7 mouse cellular contexts compared by ENCODE assay signal in genomic region chr13:28604016-28604415, GRCm38 (mm10).
A peak's percentile ranks its signal among the peaks of the same experiment; 100 is the strongest.
DNase-seq lines count a peak whose midpoint lies in the region; ATAC-seq lines count a peak whose summit lies in the region.

No protein-coding gene starts in this region.

- peaks cover 25% of the 10 kb centered on the region for H3K4me1 ChIP-seq in kidney, embryonic 15.5 days

- H3K27me3 ChIP-seq in kidney, embryonic 15.5 days: no peaks in the 10 kb centered on the region

- 18% methylated on average over 6 of the region's 6 CpGs for WGBS in kidney, embryonic 15.5 days

- no peak overlapping the region for H3K4me3 ChIP-seq in kidney, embryonic 15.5 days (replicated peaks)

- 0 out of 2 replicates have a peak overlapping the region, but pooled peaks have one; percentile 19 for H3K4me2 ChIP-seq in kidney, embryonic 15.5 days

- ATAC-seq in kidney, embryonic 15.5 days (replicated peaks; ENCODE audit: low FRiP score): peak; percentile 67; the same call in 1 of the 2 replicates
- no peak for ATAC-seq in granulocyte monocyte progenitor cell, adult 5-6 weeks (replicated peaks; ENCODE audit: poor library complexity, severe bottlenecking)

- H3K27ac ChIP-seq in kidney, embryonic 15.5 days: peak overlapping the region; percentile 1; the same call in 1 of the 2 replicates

- DNase-seq in ovary, postnatal 14 days (ENCODE audit: low spot score): peak; percentile 19
- DNase-seq in ovary, postnatal 10 days (ENCODE audit: low spot score): no peak
- DNase-seq in gastrocnemius, adult 8-10 months (ENCODE audit: low spot score in 2 of 2): peak; percentile 9 to 17
- DNase-seq in skeletal muscle tissue, adult 2 months (ENCODE audit: low read depth, low spot score): peak; percentile 39
- no peak for DNase-seq in thymus, postnatal 14 days

- no peak overlapping the region for H3K9ac ChIP-seq in kidney, embryonic 15.5 days

- H3K9me3 ChIP-seq in kidney, embryonic 15.5 days (replicated peaks): no peaks in the 10 kb centered on the region

- H3K36me3 ChIP-seq in kidney, embryonic 15.5 days: no peaks in the 10 kb centered on the region

Comparison
In these comparisons a context has a peak if more than half of its experiments do, and no peak if none do; other contexts are left out.
1. DNase-seq: peak in ovary, postnatal 14 days (single experiment), gastrocnemius, adult 8-10 months (2 of 2) and skeletal muscle tissue, adult 2 months (single experiment); none in ovary, postnatal 10 days (single experiment) and thymus, postnatal 14 days (single experiment).